Mouse (Mus musculus) gastrocnemius, adult 2 months (tissue): ENCODE results near the gene Ccdc81. TPM values are rescaled to one million over a fixed set of nuclear protein-coding genes. Genes with fewer than 3 reads are reported as not detected.

Source experiments
- DNase-seq: peaks from one replicate; pipeline ENCODE4 v3.0.0; 2022
- H3K27ac ChIP-seq: fragments of 200-600 bp; 2 replicates; pipeline ENCODE4 v1.8.1; 2022; ENCODE audit warnings: mild to moderate bottlenecking
- H3K4me3 ChIP-seq: fragments of 200-600 bp; 2 replicates; pipeline ENCODE4 v1.8.1; 2022; ENCODE audit warnings: mild to moderate bottlenecking, moderate library complexity
- CTCF ChIP-seq: fragments of 200-600 bp; IDR thresholded peaks from 2 replicates; pipeline ENCODE4 v1.8.1; 2022; ENCODE audit warnings: antibody characterized with exemption, mild to moderate bottlenecking, moderate library complexity
- intact Hi-C: fragments of 180-260 bp; cut with DNase I; formaldehyde crosslinking; loops from one replicate; pipeline ENCODE4 v1.15.1; 2025
- total RNA-seq, 2 experiments: library from RNA; stranded (reverse); gene quantifications; 2 replicates each; pipeline ENCODE4 v1.2.3; 2021

Gene Ccdc81
- total RNA-seq, 2 experiments from 2014 or later: not detected

GRCm38 (mm10) chr7:89853131-89853530, 50.3 kb downstream of the Ccdc81 start:
- intact Hi-C loops: no loop called here
- no peak overlapping the region for H3K27ac ChIP-seq
- DNase-seq: no peak
- TF ChIP-seq CTCF: no peak
- H3K4me3 ChIP-seq: no peak overlapping the region

GRCm38 (mm10) chr7:89852158-89853095, 51.0 kb downstream of the Ccdc81 start:
- no peak overlapping the region for H3K27ac ChIP-seq
- DNase-seq: no peak
- no peak for TF ChIP-seq CTCF
- no peak overlapping the region for H3K4me3 ChIP-seq
- intact Hi-C loops: no loop called here

DNA sequence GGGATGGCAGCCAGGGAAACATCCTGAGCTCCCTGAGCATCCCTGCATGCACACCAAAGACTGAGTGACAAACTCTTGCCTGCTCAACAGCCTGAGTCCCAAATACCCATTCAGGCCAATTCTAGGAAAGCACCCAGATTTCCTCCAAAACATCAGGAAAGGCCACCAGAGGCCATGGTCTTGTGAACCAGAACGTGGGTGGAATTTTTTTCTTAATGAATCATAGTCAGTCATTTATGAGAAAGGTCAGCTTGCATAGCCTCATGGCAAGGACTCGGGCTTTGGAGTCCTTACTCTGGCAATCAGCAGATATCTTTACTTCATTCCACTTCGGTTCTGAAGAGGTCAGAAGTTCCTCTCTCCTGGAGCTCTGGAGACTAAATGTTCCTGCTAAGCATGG, 52.9 kb downstream of the Ccdc81 start:
- no peak for TF ChIP-seq CTCF
- intact Hi-C loops: no loop called here
- H3K4me3 ChIP-seq: no peak overlapping the region
- H3K27ac ChIP-seq: no peak overlapping the region
- no peak for DNase-seq

DNA sequence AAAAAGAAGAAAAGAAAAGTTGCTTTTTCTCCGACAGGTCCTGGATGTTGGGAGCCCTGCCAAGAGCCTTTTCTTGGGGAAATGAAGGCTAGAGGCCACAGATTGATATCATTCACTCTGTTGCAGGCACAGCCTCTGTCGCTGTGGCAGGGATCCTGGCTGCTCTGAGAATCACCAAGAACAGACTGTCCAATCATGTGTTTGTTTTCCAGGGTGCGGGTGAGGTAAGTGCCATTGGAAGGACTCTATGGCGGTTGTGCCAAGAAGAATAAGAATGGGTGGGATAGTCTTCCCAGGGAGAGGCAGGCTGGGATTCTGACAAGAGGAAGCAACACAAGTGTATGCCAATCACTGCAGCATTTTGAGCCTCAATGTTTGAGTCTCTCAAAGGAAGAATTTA, 57.8 kb downstream of the Ccdc81 start:
- H3K27ac ChIP-seq: no peak overlapping the region
- no peak for TF ChIP-seq CTCF

GRCm38 (mm10) chr7:89843533-89843932, 59.9 kb downstream of the Ccdc81 start:
- DNase-seq: peak; percentile 37
- no peak overlapping the region for H3K27ac ChIP-seq
- H3K4me3 ChIP-seq: no peak overlapping the region
- intact Hi-C loops: loop anchor here (1.0 kb wide), 1 partner anchor 326 kb away; no protein-coding TSS in a partner anchor
- TF ChIP-seq CTCF: peak; percentile 77

More for the DNA sequence above, 57.8 kb downstream of the Ccdc81 start:
- no peak for DNase-seq
- intact Hi-C loops: no loop called here
- no peak overlapping the region for H3K4me3 ChIP-seq

DNA sequence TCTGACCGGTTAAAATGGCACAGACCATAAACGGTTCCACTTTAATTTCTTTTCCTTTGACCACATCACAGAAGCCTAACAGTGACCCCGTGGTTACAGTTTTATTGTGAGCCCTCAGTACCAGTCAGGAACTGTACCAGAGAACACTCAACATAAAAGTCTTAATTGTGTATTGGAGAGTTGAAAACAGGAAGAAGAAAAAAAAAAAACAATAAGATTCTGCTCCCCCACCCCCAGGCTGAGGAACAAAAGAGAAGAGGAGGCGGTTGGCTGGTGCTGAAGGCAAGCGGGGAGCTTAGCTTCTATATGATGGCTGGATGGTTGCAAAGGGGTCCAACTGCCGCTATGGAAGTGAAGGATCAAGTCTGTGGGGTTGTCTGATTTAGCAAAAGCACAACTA, 60.3 kb downstream of the Ccdc81 start:
- Histone ChIP-seq H3K27ac (no peak overlapping the region), H3K4me3 (no peak overlapping the region)
- no peak for DNase-seq
- intact Hi-C loops: loop anchor here (1.0 kb wide), 1 partner anchor 326 kb away; no protein-coding TSS in a partner anchor
- no peak for TF ChIP-seq CTCF

DNA sequence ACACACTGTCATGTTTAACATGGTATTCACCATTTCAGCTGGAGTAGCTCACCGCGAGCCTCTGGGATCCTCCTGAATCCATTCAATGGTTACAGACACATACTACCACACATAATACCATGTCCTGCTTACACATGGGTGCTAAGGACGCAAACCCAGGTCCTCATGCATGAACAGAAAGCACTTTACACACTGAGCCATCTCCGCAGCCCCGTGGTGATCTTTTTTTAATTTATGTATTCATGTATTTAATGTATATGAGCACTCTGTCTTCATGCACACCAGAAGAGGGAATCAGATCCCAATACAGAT, 61.1 kb downstream of the Ccdc81 start:
- TF ChIP-seq CTCF: no peak
- intact Hi-C loops: loop anchor here (1.0 kb wide), 1 partner anchor 342 kb away; no protein-coding TSS in a partner anchor
- H3K4me3 ChIP-seq: no peak overlapping the region
- DNase-seq: no peak
- H3K27ac ChIP-seq: no peak overlapping the region

DNA sequence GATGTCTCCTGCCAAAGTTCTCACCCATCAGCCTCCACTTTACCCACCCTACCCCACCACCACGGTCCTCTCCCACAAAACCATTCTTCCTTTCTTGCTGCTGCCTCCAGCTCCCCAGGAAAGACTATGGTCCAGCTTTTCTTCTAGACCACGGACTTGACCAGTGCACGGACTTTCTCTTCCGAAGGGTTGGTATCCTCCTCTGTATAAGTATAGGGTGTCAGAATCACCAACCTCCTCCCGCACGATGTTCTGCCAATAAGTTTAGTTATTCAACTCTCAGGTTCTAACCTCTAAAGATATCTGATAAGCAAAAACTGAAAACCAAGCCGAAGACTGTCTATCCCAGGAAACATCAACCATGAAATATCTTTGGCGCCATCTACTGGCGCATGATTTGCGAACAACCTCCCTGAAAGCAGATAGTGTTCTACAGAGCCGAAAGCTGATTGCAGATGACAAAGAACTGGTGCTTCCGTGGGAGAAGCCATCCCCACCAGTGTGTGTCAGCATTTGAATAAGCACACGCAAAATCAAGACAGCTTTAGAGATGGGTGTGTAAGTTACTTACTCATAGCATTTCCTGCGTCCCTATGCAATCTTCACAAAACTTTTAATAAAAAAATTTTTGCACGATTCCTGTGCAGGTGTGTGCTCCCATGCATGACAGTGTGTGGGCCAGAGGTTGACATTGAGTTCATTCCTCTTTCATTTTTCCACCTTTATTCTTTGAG, 61.6 kb downstream of the Ccdc81 start:
- TF ChIP-seq CTCF: peak; percentile 94
- Histone ChIP-seq H3K27ac (peak overlapping the region; percentile 46), H3K4me3 (peak overlapping the region; percentile 58)
- peak; percentile 83 for DNase-seq
- intact Hi-C loops: loop anchor here (1.0 kb wide), 1 partner anchor 342 kb away; no protein-coding TSS in a partner anchor

DNA sequence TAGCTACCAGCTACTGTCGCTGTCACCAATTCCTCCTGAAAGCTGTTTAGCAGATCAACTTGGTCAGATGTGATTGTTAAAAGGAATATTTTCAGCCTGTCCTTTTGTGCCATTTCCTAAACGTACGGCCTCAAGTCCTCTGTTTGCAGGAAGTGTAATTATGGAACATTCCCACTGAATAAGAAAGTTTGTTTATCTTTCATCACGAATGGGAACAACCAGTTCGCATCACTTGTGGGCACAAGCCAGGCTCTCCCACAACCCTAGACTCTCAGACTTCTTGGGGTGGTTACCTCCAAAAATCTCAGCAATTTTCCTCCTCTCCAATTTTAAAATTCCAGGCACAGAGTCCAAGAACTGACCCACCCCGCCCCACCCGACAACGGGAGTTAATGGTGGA, 63.7 kb downstream of the Ccdc81 start:
- H3K27ac ChIP-seq: peak overlapping the region; percentile 57
- intact Hi-C loops: loop anchor here (10.0 kb wide), 1 partner anchor 205 kb away; the partner anchor contains the start of gene Me3
- no peak overlapping the region for H3K4me3 ChIP-seq
- DNase-seq: no peak
- no peak for TF ChIP-seq CTCF

GRCm38 (mm10) chr7:89837841-89838240, 65.6 kb downstream of the Ccdc81 start:
- intact Hi-C loops: loop anchor here (10.0 kb wide), 1 partner anchor 203 kb away; the partner anchor contains the start of gene Me3
- TF ChIP-seq CTCF: no peak
- peak; percentile 37 for DNase-seq
- H3K27ac ChIP-seq: peak overlapping the region; percentile 31
- no peak overlapping the region for H3K4me3 ChIP-seq

DNA sequence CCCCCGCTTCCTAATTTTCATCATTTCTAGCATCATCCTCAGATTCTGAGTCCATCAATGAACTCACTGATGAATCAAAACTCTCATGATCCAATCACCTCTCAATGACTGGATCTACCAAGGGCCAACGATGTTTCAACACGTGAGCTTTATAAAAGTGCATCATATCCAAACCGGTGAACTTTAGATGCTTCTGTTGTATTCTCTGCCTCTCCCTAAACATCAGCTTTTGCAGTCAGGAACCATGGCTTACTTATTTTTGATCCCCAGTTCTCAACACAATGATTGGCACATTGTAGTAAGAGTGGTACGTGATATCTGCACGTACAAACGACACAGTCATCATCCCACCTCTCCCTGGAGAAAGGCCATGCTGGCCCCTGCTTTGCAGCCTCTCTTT, 66.8 kb downstream of the Ccdc81 start:
- TF ChIP-seq CTCF: no peak
- DNase-seq: no peak
- Histone ChIP-seq H3K4me3 (no peak overlapping the region), H3K27ac (no peak overlapping the region)
- intact Hi-C loops: loop anchor here (10.0 kb wide), 1 partner anchor 202 kb away; the partner anchor contains the start of gene Me3

DNA sequence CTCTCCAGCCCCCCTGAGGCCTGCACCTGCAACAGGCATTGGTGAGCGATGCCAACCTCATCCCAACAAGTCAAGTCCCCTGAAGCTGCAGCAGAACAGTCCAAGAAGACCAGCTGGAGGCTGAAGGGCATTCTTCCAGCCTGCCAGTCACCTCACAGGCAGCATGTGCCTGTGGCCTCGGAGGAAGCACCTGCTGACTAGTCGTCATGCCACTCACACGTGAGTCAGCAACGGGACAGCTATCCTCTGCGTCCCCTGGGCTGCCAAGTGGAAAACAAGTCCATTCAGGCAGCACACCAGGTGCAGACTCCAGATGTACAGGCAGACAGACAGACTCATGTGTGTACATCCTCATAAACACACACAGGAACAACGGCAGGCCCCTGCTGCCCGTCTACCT, 67.9 kb downstream of the Ccdc81 start:
- intact Hi-C loops: loop anchor here (10.0 kb wide), 1 partner anchor 201 kb away; the partner anchor contains the start of gene Me3
- DNase-seq: peak; percentile 49
- TF ChIP-seq CTCF: no peak

GRCm38 (mm10) chr7:89833521-89833920, 69.9 kb downstream of the Ccdc81 start:
- H3K4me3 ChIP-seq: no peak overlapping the region
- no peak for DNase-seq
- no peak for TF ChIP-seq CTCF
- intact Hi-C loops: loop anchor here (10.0 kb wide), 1 partner anchor 199 kb away; the partner anchor contains the start of gene Me3
- no peak overlapping the region for H3K27ac ChIP-seq

More for the DNA sequence above, 67.9 kb downstream of the Ccdc81 start:
- Histone ChIP-seq H3K4me3 (no peak overlapping the region), H3K27ac (no peak overlapping the region)
